Mouse (Mus musculus): ENCODE measurements around the gene Fam205a3. TPM values are rescaled to one million over a fixed set of nuclear protein-coding genes. Genes with fewer than 3 reads are reported as not detected.
"Not testable (repeated sequence)": the region's sequence is repeated elsewhere in the genome, so short reads cannot be mapped to it uniquely, and the experiment has no call there.

The Fam205a3 gene
- 0.66 TPM in 1 of 2 replicates, not detected in the other for polyA plus RNA-seq (2012; rRNA removed)

GRCm38 (mm10) chr4:42318034-42318433 is at the start of gene Fam205a3:
Fam205a3 (plus strand) TSS chr4:42318334.
- DNase-seq (ENCODE audit: extremely low spot score in 1 of 2, low spot score in 1 of 2), result not testable (repeated sequence)

- not testable (repeated sequence) for DNase-seq (ENCODE audit: extremely low spot score in 1 of 2, low spot score in 1 of 2)
Measured at GRCm38 (mm10) chr4:42293967-42294366, 24.2 kb upstream of the Fam205a3 start, which contains the start of gene Gm21953. Gm21953 (plus strand) TSS chr4:42294267.

Other genes with a start within 250 kb of the Fam205a3 start
- gene Gm3893, start 227.1 kb upstream of the Fam205a3 start, polyA plus RNA-seq (2012; rRNA removed), result not detected in 2 replicates
- gene Gm13304, start 203.5 kb upstream of the Fam205a3 start, polyA plus RNA-seq (2012; rRNA removed), result 0.63 and 0.80 TPM in 2 replicates
- 4.6 and 7.3 TPM in 2 replicates for gene Gm13306, start 164.9 kb upstream of the Fam205a3 start, polyA plus RNA-seq (2012; rRNA removed)
- gene Gm13305, start 149.7 kb upstream of the Fam205a3 start, polyA plus RNA-seq (2012; rRNA removed), result 0.32 and 0.53 TPM in 2 replicates
- gene Gm10600, start 77.7 kb upstream of the Fam205a3 start, polyA plus RNA-seq (2012; rRNA removed), result not detected in 2 replicates
- gene Ccl21b, start 62.6 kb upstream of the Fam205a3 start, polyA plus RNA-seq (2012; rRNA removed), result not detected in 2 replicates
- gene Gm21953, start 24.1 kb upstream of the Fam205a3 start, polyA plus RNA-seq (2012; rRNA removed), result not detected in 2 replicates
- gene Gm21586, start 121.0 kb downstream of the Fam205a3 start, polyA plus RNA-seq (2012; rRNA removed), result not detected in 2 replicates
- 1.1 and 1.3 TPM in 2 replicates for gene Gm2163, start 148.4 kb downstream of the Fam205a3 start, polyA plus RNA-seq (2012; rRNA removed)
- gene Fam205a2, start 209.8 kb downstream of the Fam205a3 start, polyA plus RNA-seq (2012; rRNA removed), result 0.66 TPM in 1 of 2 replicates, not detected in the other